Mouse (Mus musculus): Measurements from ENCODE around the gene Surf4. TPM values are rescaled to one million over a fixed set of nuclear protein-coding genes. Genes with fewer than 3 reads are reported as not detected.

Gene Surf4
- polyA plus RNA-seq, 1 experiment from 2014 or later: 140 TPM

GRCm38 (mm10) chr2:26920190-26920855 lies 13.4 kb downstream of the Surf4 start:
- Histone ChIP-seq H3K4me1 (peaks cover 24% of the 10 kb centered on the region), H3K36me3 (peaks cover 79% of the 10 kb centered on the region), H3K27ac (no peak overlapping the region), H3K27me3 (replicated peaks) (no peaks in the 10 kb centered on the region), H3K4me3 (no peak overlapping the region), H3K4me2 (replicated peaks) (no peak overlapping the region), H3K9me3 (no peaks in the 10 kb centered on the region), H3K9ac (no peak overlapping the region)
- no peak for ATAC-seq (ENCODE audit: low FRiP score, low read depth)
- WGBS: 86% methylated on average over 6 of the region's 6 CpGs

GRCm38 (mm10) chr2:26919684-26920083 lies 14.0 kb downstream of the Surf4 start:
- Histone ChIP-seq H3K4me1 (peaks cover 30% of the 10 kb centered on the region), H3K9ac (no peak overlapping the region), H3K27ac (no peak overlapping the region), H3K9me3 (no peaks in the 10 kb centered on the region), H3K27me3 (replicated peaks) (no peaks in the 10 kb centered on the region), H3K36me3 (peaks cover 74% of the 10 kb centered on the region), H3K4me2 (replicated peaks) (no peak overlapping the region), H3K4me3 (no peak overlapping the region)
- no peak for ATAC-seq (ENCODE audit: low FRiP score, low read depth)
- WGBS: 90% methylated on average over 3 of the region's 3 CpGs

- Histone ChIP-seq H3K4me3 (peak overlapping the region; percentile 64), H3K4me2 (replicated peaks) (peak overlapping the region; percentile 99), H3K27ac (no peak overlapping the region), H3K9ac (peak overlapping the region; percentile 69), H3K36me3 (peaks cover 75% of the 10 kb centered on the region), H3K9me3 (no peaks in the 10 kb centered on the region), H3K4me1 (peaks cover 45% of the 10 kb centered on the region), H3K27me3 (replicated peaks) (no peaks in the 10 kb centered on the region)
- no peak for ATAC-seq (ENCODE audit: low FRiP score, low read depth)
- WGBS: 4% methylated on average over 13 of the region's 13 CpGs
These were observed 17.0 kb downstream of the Surf4 start for GRCm38 (mm10) chr2:26916738-26917137.

- H3K9ac ChIP-seq: peak within 1 kb of the TSS; percentile 69
- H3K36me3 ChIP-seq: peaks cover 71% of the 10 kb centered on the region
- peak within 1 kb of the TSS; percentile 99 for H3K4me2 ChIP-seq (replicated peaks)
- 2% methylated on average over 47 of the region's 47 CpGs for WGBS
- H3K4me3 ChIP-seq: peak within 1 kb of the TSS; percentile 64
- no peaks in the 10 kb centered on the region for H3K27me3 ChIP-seq (replicated peaks)
- ATAC-seq (ENCODE audit: low FRiP score, low read depth): peak; percentile 81
- peak within 1 kb of the TSS; percentile 46; the same call in 1 of the 2 replicates for H3K27ac ChIP-seq
- no peaks in the 10 kb centered on the region for H3K9me3 ChIP-seq
- peaks cover 49% of the 10 kb centered on the region for H3K4me1 ChIP-seq
These were observed 17.6 kb downstream of the Surf4 start, which contains the start of the genes Surf2 and Surf1 for GRCm38 (mm10) chr2:26915927-26916728. Gene Surf2, plus strand, starts transcription at chr2:26916367. Gene Surf1, minus strand, starts transcription at chr2:26916530.

GRCm38 (mm10) chr2:26914148-26914941 lies 19.4 kb downstream of the Surf4 start:
- WGBS: 55% methylated on average over 8 of the region's 8 CpGs
- no peak overlapping the region for H3K27ac ChIP-seq
- H3K4me3 ChIP-seq: no peak overlapping the region
- H3K9me3 ChIP-seq: no peaks in the 10 kb centered on the region
- ATAC-seq (ENCODE audit: low FRiP score, low read depth): no peak
- peaks cover 53% of the 10 kb centered on the region for H3K4me1 ChIP-seq
- peaks cover 53% of the 10 kb centered on the region for H3K36me3 ChIP-seq
- no peaks in the 10 kb centered on the region for H3K27me3 ChIP-seq (replicated peaks)
- H3K4me2 ChIP-seq (replicated peaks): peak overlapping the region; percentile 99
- H3K9ac ChIP-seq: no peak overlapping the region

- 87% methylated on average over 17 of the region's 17 CpGs for WGBS
- Histone ChIP-seq H3K9me3 (no peaks in the 10 kb centered on the region), H3K27me3 (replicated peaks) (no peaks in the 10 kb centered on the region), H3K4me3 (no peak overlapping the region), H3K9ac (no peak overlapping the region), H3K36me3 (peaks cover 45% of the 10 kb centered on the region), H3K27ac (no peak overlapping the region), H3K4me2 (replicated peaks) (no peak overlapping the region), H3K4me1 (peaks cover 61% of the 10 kb centered on the region)
- no peak for ATAC-seq (ENCODE audit: low FRiP score, low read depth)
These were observed 20.1 kb downstream of the Surf4 start for GRCm38 (mm10) chr2:26913416-26914147.

GRCm38 (mm10) chr2:26912253-26912770 lies 21.4 kb downstream of the Surf4 start:
- ATAC-seq (ENCODE audit: low FRiP score, low read depth): no peak
- H3K36me3 ChIP-seq: peaks cover 39% of the 10 kb centered on the region
- H3K4me1 ChIP-seq: peaks cover 61% of the 10 kb centered on the region
- H3K9ac ChIP-seq: peak overlapping the region; percentile 96
- H3K4me3 ChIP-seq: peak overlapping the region; percentile 76
- WGBS: 77% methylated on average over 5 of the region's 5 CpGs
- no peaks in the 10 kb centered on the region for H3K9me3 ChIP-seq
- H3K27ac ChIP-seq: no peak overlapping the region
- H3K27me3 ChIP-seq (replicated peaks): no peaks in the 10 kb centered on the region
- peak overlapping the region; percentile 93 for H3K4me2 ChIP-seq (replicated peaks)

- peak; percentile 57 for ATAC-seq (ENCODE audit: low FRiP score, low read depth)
- peaks cover 51% of the 10 kb centered on the region for H3K36me3 ChIP-seq
- H3K4me1 ChIP-seq: peaks cover 53% of the 10 kb centered on the region
- under 1% methylated on average over 37 of the region's 37 CpGs for WGBS
- peak overlapping the region; percentile 96 for H3K9ac ChIP-seq
- peak overlapping the region; percentile 93 for H3K4me2 ChIP-seq (replicated peaks)
- peak overlapping the region; percentile 76 for H3K4me3 ChIP-seq
- H3K9me3 ChIP-seq: no peaks in the 10 kb centered on the region
- no peaks in the 10 kb centered on the region for H3K27me3 ChIP-seq (replicated peaks)
- H3K27ac ChIP-seq: peak overlapping the region; percentile 90
These were observed 22.5 kb downstream of the Surf4 start for GRCm38 (mm10) chr2:26910994-26911765.

- Histone ChIP-seq H3K4me3 (peak within 1 kb of the TSS; percentile 76), H3K4me2 (replicated peaks) (peak within 1 kb of the TSS; percentile 93), H3K4me1 (peaks cover 46% of the 10 kb centered on the region), H3K27me3 (replicated peaks) (no peaks in the 10 kb centered on the region), H3K9ac (peak within 1 kb of the TSS; percentile 96), H3K9me3 (no peaks in the 10 kb centered on the region), H3K36me3 (peaks cover 59% of the 10 kb centered on the region), H3K27ac (peak within 1 kb of the TSS; percentile 90)
- ATAC-seq (ENCODE audit: low FRiP score, low read depth): peak; percentile 89
- 0% methylated on average over 74 of the region's 74 CpGs for WGBS
These were observed 23.4 kb downstream of the Surf4 start, which contains the start of the genes Med22 and Rpl7a for GRCm38 (mm10) chr2:26910124-26910993. Gene Med22, minus strand, starts transcription at chr2:26910677. Gene Rpl7a, plus strand, starts transcription at chr2:26910764.

- H3K9me3 ChIP-seq: no peaks in the 10 kb centered on the region
- H3K9ac ChIP-seq: peak overlapping the region; percentile 96
- H3K4me1 ChIP-seq: peaks cover 39% of the 10 kb centered on the region
- peaks cover 58% of the 10 kb centered on the region for H3K36me3 ChIP-seq
- H3K27ac ChIP-seq: no peak overlapping the region
- ATAC-seq (ENCODE audit: low FRiP score, low read depth): no peak
- no peaks in the 10 kb centered on the region for H3K27me3 ChIP-seq (replicated peaks)
- peak overlapping the region; percentile 87 for H3K4me2 ChIP-seq (replicated peaks)
- peak overlapping the region; percentile 76 for H3K4me3 ChIP-seq
These were observed 24.3 kb downstream of the Surf4 start for GRCm38 (mm10) chr2:26909387-26909784.
